Mouse (Mus musculus): ENCODE results near the gene Foxo1. TPM values are rescaled to one million over a fixed set of nuclear protein-coding genes. Genes with fewer than 3 reads are reported as not detected.

Gene Foxo1
- polyA plus RNA-seq, 1 experiment = 7.5 TPM

DNA sequence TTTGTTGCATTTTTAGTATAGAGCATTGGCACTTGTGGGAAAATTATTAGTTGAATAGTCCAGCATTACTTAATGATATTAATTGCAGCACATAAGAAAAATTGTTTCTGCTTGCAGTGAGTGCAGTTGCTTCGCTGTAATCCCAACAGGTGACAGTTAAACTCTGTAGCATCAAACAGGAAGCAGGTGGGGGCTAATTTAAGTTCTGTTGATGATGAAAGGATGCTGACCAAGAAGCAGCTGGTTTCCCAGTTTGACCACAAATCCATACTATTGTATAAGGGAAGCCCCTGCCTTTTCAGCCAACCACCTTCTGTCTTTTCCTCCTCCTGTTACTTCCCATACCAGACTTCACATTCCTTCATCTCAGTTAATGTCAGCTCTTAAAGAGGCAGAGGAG is 63.6 kb downstream of the Foxo1 start:
- Histone ChIP-seq H3K4me3 (ENCODE audit: insufficient read depth, low read length) (no peak overlapping the region), H3K4me1 (ENCODE audit: control insufficient read depth, insufficient read depth, low read length) (peaks cover 4% of the 10 kb centered on the region; the same call in 1 of the 2 replicates), H3K27ac (ENCODE audit: insufficient read depth, low read length) (no peak overlapping the region)
- TF ChIP-seq POLR2A (IDR thresholded peaks at IDR 0.05; ENCODE audit: low read depth, low read length) (no peak), CTCF (IDR thresholded peaks at IDR 0.05; ENCODE audit: borderline replicate concordance, insufficient read depth, low read length) (no peak)

DNA sequence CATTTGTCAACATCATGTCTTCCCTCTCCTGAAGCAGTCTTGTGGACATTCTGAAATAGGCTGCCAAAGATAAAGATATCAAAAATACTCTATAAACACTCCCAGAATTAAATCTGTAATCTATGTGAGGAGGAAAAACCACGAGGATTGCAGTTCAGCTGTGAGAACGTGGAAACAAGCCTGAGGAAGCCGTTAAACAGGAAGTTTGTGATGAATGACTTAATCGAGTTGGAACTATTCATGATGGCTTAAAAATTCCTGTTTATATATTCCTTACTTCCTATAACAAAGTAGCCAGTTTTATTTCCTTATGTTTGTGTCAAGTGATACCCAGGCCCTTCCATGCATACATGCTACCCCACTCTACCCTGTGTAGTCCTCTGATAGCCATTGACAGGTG is 70.6 kb downstream of the Foxo1 start:
- Histone ChIP-seq H3K4me1 (ENCODE audit: control insufficient read depth, insufficient read depth, low read length) (peaks cover 11% of the 10 kb centered on the region), H3K4me3 (ENCODE audit: insufficient read depth, low read length) (no peak overlapping the region), H3K27ac (ENCODE audit: insufficient read depth, low read length) (no peak overlapping the region)
- TF ChIP-seq CTCF (IDR thresholded peaks at IDR 0.05; ENCODE audit: borderline replicate concordance, insufficient read depth, low read length) (no peak), POLR2A (IDR thresholded peaks at IDR 0.05; ENCODE audit: low read depth, low read length) (no peak)

DNA sequence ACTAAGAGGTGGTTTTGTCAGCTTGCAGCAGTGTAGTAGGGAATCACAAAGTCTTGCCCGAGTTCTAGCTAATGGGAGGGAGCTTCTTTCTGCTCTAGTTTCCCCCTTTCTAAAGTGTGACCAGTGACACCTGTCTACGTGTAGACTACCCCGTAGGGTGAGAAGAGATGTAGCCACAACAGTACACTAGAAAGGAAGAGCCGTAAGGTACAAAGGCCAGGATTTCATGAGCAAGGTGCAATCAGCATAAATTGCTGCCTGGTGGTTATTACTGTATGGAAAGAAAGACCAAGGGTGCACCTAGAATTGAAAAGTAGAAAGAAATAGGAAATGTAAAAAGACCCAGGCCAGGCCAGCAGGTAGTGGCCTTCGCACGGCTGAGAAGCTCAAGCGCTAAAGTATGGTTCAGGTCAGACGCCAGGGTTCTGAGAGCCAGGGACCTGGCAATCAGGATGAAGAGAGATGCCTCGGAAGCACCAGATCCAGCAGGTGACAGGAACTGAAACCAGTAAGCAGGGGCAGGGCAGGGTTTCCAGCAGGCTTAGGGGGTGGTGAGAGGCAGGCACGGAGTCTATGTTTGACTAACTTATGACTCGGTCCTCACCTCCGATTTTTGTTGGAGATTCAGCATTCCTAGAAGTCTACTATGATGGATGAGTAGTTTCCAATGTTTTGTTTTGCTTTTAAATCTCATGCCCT is 72.3 kb downstream of the Foxo1 start:
- TF ChIP-seq CTCF (IDR thresholded peaks at IDR 0.05; ENCODE audit: borderline replicate concordance, insufficient read depth, low read length) (no peak), POLR2A (IDR thresholded peaks at IDR 0.05; ENCODE audit: low read depth, low read length) (no peak)

DNA sequence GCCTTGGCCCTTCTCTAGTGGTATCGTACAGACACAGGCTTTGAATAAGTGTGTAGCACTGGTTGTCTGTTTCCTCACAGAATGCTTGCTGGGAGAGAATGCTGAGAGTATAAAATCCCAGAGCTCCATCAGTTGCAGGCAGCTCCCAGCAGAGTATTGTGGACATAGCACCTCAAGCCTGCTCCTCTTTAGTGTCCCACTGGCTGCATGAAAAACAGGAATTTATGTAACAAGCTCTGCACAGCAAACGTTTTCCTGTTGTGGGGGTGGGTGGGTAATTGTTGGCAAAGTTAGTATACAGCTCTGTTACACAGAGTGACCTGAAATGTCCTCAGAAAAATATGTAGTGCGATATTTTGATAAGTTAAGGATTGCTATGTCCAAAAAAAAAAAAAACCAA is 74.1 kb downstream of the Foxo1 start:
- H3K4me1 ChIP-seq (ENCODE audit: control insufficient read depth, insufficient read depth, low read length) = peaks cover 11% of the 10 kb centered on the region
- TF ChIP-seq CTCF (IDR thresholded peaks at IDR 0.05; ENCODE audit: borderline replicate concordance, insufficient read depth, low read length) (no peak), POLR2A (IDR thresholded peaks at IDR 0.05; ENCODE audit: low read depth, low read length) (no peak)
- H3K27ac ChIP-seq (ENCODE audit: insufficient read depth, low read length) = no peak overlapping the region
- H3K4me3 ChIP-seq (ENCODE audit: insufficient read depth, low read length) = no peak overlapping the region

More for the DNA sequence above, 72.3 kb downstream of the Foxo1 start:
- Histone ChIP-seq H3K27ac (ENCODE audit: insufficient read depth, low read length) (no peak overlapping the region), H3K4me1 (ENCODE audit: control insufficient read depth, insufficient read depth, low read length) (peaks cover 11% of the 10 kb centered on the region), H3K4me3 (ENCODE audit: insufficient read depth, low read length) (no peak overlapping the region)

DNA sequence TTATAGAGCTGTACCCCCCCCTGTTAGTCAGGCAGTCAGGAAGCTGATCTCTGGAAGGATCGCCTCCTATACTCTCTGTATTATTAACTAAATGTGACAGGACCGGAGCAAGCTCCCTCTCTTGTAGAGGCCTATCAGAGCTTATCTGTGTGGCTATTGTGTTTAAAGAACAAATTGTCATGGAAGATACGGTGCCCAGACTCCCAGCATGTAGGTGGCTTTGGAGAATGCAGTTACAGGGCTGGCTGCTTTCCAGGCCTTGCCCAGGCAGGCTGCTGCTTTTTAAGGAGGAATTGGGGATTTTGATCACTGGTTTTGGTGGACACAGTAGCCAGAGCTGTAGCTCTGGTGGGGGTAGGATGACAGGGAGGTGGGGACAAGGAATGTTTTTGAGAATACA is 74.7 kb downstream of the Foxo1 start:
- no peak for TF ChIP-seq POLR2A (IDR thresholded peaks at IDR 0.05; ENCODE audit: low read depth, low read length)
- no peak for TF ChIP-seq CTCF (IDR thresholded peaks at IDR 0.05; ENCODE audit: borderline replicate concordance, insufficient read depth, low read length)
- no peak overlapping the region for H3K27ac ChIP-seq (ENCODE audit: insufficient read depth, low read length)
- peaks cover 11% of the 10 kb centered on the region for H3K4me1 ChIP-seq (ENCODE audit: control insufficient read depth, insufficient read depth, low read length)
- H3K4me3 ChIP-seq (ENCODE audit: insufficient read depth, low read length) = no peak overlapping the region

DNA sequence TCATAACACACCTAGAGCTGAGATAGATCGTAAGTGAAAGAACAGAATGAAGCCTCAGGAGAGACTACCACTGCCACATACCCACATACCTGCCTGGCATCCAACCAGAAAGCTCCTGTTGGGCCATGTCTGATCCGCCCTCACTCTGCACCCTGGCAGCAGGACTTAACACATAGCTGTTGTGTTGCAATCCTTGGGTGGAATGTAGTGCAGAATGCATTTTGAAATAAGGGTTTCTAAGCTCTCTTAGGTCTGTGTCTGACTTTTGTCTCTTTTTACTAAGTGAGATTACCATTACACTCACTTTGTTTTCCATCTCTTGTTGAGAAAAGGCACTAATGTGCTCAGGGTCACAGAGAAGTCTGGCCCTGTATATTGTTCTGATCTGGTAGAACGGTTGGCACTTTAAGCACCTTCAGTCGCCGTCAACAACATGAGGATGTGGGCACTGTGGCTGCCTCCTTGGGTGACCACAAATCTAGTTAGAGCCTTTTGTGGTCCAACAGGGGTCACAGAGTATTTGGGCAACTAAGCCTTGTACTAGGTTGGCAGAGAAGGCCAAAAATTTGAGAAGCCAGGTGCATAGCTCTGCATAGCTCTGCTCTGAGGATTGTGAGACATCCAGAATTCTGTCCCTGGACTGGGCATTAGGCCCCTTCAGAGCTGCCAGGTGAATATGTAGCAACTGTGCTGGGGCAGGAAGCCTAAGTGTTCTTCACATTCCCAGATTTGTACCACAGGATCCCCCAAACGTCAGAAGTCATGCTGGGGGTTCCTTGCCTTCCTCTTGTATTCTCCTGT is 75.3 kb downstream of the Foxo1 start:
- H3K4me1 ChIP-seq (ENCODE audit: control insufficient read depth, insufficient read depth, low read length) = peaks cover 9% of the 10 kb centered on the region
- TF ChIP-seq POLR2A (IDR thresholded peaks at IDR 0.05; ENCODE audit: low read depth, low read length) = no peak
- TF ChIP-seq CTCF (IDR thresholded peaks at IDR 0.05; ENCODE audit: borderline replicate concordance, insufficient read depth, low read length) = no peak
- no peak overlapping the region for H3K27ac ChIP-seq (ENCODE audit: insufficient read depth, low read length)
- no peak overlapping the region for H3K4me3 ChIP-seq (ENCODE audit: insufficient read depth, low read length)

DNA sequence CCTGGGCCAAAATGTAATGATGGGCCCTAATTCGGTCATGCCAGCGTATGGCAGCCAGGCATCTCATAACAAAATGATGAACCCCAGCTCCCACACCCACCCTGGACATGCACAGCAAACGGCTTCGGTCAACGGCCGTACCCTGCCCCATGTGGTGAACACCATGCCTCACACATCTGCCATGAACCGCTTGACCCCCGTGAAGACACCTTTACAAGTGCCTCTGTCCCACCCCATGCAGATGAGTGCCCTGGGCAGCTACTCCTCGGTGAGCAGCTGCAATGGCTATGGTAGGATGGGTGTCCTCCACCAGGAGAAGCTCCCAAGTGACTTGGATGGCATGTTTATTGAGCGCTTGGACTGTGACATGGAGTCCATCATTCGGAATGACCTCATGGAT is 77.7 kb downstream of the Foxo1 start:
- TF ChIP-seq CTCF (IDR thresholded peaks at IDR 0.05; ENCODE audit: borderline replicate concordance, insufficient read depth, low read length) = no peak
- no peak for TF ChIP-seq POLR2A (IDR thresholded peaks at IDR 0.05; ENCODE audit: low read depth, low read length)
- H3K4me1 ChIP-seq (ENCODE audit: control insufficient read depth, insufficient read depth, low read length) = no peaks in the 10 kb centered on the region; the same call in 1 of the 2 replicates
- H3K27ac ChIP-seq (ENCODE audit: insufficient read depth, low read length) = no peak overlapping the region
- no peak overlapping the region for H3K4me3 ChIP-seq (ENCODE audit: insufficient read depth, low read length)

DNA sequence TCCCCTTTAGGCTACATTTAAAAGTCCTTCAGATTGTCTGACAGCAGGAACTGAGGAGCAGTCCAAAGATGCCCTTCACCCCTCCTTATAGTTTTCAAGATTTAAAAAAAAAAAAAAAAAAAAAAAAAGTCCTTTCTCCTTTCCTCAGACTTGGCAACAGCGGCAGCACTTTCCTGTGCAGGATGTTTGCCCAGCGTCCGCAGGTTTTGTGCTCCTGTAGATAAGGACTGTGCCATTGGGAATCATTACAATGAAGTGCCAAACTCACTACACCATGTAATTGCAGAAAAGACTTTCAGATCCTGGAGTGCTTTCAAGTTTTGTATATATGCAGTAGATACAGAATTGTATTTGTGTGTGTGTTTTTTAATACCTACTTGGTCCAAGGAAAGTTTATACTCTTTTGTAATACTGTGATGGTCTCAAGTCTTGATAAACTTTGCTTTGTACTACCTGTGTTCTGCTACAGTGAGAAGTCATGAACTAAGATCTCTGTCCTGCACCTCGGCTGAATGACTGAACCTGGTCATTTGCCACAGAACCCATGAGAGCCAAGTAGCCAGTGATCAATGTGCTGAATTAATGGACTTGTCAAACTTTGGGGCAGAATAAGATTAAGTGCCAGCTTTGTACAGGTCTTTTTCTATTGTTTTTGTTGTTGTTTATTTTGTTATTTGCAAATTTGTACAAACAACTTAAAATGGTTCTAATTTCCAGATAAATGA is 79.0 kb downstream of the Foxo1 start:
- no peaks in the 10 kb centered on the region; the same call in 1 of the 2 replicates for H3K4me1 ChIP-seq (ENCODE audit: control insufficient read depth, insufficient read depth, low read length)
- H3K4me3 ChIP-seq (ENCODE audit: insufficient read depth, low read length) = no peak overlapping the region
- TF ChIP-seq POLR2A (IDR thresholded peaks at IDR 0.05; ENCODE audit: low read depth, low read length) = no peak
- no peak for TF ChIP-seq CTCF (IDR thresholded peaks at IDR 0.05; ENCODE audit: borderline replicate concordance, insufficient read depth, low read length)
- H3K27ac ChIP-seq (ENCODE audit: insufficient read depth, low read length) = no peak overlapping the region

DNA sequence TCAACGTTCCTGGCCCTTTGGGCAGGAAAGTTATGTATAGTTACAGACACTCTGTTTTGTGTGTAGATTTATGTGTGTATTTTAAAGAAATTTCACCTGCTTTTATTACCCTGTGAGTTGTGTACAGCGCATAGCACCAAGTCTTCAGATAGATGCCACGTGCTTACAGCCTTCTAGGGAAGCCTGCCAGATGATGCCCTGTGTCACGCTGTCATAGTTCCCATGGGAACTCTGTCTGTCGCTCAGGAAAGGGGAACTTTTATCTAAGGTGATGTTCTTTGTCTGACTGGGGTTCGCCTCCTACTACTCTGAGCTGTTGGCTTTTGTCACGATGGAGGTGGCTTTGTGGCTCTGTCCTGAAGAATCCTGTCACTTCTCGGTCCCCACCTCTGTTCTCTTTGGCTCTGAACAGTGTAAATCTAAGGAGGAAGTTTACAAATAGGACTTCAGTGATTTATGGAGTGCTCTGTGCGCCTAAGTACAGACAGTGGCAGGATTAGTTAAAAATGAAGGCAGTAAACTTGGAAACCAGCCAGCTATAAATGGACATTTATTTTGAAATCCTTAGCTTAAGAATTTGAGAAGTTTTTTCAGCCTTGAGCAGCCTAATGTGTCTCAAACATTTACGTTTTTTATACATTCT is 80.0 kb downstream of the Foxo1 start:
- no peak for TF ChIP-seq POLR2A (IDR thresholded peaks at IDR 0.05; ENCODE audit: low read depth, low read length)
- no peak for TF ChIP-seq CTCF (IDR thresholded peaks at IDR 0.05; ENCODE audit: borderline replicate concordance, insufficient read depth, low read length)
- Histone ChIP-seq H3K4me1 (ENCODE audit: control insufficient read depth, insufficient read depth, low read length) (no peaks in the 10 kb centered on the region; the same call in 1 of the 2 replicates), H3K4me3 (ENCODE audit: insufficient read depth, low read length) (no peak overlapping the region), H3K27ac (ENCODE audit: insufficient read depth, low read length) (no peak overlapping the region)

All from embryonic fibroblast, embryonic 13.5 days (primary cell).